Mouse (Mus musculus) spleen, postnatal 14 days (tissue): ENCODE data around the gene Kif5a.
A peak's percentile ranks its signal among the peaks of the same experiment; 100 is the strongest.
"Not testable (repeated sequence)": the region's sequence is repeated elsewhere in the genome, so short reads cannot be mapped to it uniquely, and the experiment has no call there.

ENCODE experiments used
- DNase-seq, 2 experiments: peaks; one replicate each; pipeline ENCODE4 v3.0.0; 2021 to 2022; ENCODE audit warnings: low spot score in 2 of 2

Kif5a gene

DNA sequence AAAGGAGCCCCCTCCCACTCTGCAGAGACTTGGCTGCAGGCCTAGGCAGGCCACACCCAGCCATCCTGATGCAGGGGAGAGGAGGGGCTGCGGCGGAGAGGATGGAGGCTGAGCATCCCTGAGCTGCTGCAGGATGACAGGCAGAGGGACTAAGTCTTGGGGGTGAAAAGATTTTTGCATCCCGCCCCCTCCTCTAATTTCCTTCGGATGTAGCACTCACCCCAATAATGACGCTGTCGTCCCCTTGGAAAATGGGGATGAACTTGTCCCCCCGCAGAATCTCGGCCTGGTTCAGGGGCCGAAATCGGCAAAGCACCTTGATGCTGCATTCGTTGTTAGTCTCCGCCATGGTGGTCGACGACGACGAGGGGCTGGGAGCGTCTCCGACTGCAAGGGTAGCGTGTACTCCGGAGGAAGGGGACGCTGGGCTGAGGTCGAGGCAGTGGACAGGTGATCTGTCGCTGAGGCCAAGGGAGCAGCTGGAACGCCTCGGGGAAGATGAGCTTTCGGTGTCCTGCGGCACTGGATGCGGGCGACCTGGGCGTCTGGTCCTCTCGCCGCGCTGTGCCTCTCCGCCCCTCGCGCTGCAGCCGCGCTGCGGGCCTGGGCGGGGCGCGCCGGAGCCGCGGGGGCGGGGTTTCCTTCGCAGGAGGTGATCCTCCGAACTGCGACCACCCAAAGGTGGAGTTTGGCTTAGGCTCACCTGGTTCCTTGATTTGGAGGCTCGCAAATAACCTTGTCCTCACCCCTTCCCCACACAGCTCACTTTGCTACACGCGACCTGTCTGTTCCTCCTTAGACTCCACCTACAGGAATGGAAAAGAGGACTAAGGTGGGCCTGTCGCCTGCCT lies at the start of gene Kif5a:
TSS of gene Kif5a (minus strand) at position 801 of the 851 bp plus-strand sequence.
- DNase-seq, result no peak

DNA sequence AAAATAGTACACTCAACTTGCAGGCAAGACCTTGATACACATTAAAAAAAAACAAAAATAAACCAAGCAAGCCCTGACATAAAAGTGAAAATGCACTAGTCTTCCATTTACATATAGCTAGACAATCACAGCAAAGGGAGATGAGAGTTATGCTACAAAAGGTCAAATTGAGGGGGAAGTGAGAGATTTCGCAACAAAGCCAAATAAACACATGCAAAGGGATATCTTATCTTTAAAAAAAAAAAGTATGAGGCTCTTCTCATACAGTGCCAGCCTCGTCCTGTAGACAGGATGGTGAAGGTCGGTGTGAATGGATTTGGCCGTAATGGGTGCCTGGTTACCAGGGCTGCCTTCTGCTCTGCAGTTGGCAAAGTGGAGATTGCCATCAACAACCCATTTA lies 49.7 kb upstream of the Kif5a start:
- no peak for DNase-seq

DNA sequence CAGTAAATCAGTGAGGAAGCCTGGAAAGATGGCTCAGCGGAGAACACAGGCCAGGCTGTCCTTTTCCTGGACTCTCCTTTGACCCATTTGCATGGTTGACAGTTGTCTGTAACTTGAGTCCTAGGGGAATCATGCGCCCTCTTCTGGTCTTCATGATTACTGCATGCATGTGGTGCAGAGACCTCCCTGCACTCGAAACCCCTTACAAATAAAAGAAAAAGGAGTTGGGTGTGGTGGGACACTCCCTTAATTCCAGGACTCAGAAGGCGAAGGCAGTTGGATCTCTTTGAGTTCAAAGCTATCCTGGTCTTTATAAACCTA lies 49.2 kb upstream of the Kif5a start:
- peak; percentile 70 to 85 for DNase-seq

DNA sequence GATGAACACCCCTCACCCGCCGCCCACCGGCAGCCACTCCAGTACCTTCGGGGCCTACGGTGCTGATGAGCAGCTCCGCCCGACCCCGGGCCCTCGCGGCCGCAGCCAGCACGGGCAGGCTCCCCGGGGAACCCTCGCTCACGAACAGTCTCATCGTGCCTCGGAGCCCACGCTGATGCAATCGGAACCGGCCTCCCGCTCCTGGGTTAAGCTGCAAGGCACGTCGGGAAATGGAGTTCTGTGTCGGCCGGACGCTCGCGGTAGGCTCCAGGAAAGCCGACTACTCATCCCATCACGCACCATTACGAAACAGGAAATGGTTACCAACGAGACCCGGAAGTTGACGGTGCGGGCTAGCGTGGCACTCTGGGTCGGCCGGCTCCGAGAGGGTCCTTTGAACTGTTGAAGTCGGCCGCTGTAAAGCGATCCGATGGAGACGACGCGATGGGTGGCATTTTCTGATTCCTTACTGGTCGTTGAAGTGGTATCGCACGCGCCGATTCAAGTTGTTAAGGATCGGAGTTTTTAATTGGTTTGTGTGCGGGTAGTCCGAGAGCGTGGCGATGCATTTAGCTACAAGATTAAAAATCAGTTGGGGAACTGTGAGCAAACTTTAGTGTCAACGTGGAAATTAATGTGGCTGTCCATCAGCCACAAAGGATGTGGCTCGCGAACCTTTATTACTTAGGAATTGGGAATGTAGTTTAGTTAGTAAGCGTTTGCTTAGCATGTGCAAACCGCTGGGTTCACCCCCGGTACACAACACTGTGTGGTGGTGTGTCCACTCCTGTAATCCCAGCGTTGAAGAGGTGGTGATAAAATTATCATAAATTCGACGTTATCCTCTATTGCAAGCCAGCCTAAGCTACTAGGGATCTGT lies 48.6 kb upstream of the Kif5a start, which contains the start of gene Mars:
TSS of gene Mars (minus strand) at position 311 of the 880 bp plus-strand sequence.
- peak; percentile 83 to 86 for DNase-seq

DNA sequence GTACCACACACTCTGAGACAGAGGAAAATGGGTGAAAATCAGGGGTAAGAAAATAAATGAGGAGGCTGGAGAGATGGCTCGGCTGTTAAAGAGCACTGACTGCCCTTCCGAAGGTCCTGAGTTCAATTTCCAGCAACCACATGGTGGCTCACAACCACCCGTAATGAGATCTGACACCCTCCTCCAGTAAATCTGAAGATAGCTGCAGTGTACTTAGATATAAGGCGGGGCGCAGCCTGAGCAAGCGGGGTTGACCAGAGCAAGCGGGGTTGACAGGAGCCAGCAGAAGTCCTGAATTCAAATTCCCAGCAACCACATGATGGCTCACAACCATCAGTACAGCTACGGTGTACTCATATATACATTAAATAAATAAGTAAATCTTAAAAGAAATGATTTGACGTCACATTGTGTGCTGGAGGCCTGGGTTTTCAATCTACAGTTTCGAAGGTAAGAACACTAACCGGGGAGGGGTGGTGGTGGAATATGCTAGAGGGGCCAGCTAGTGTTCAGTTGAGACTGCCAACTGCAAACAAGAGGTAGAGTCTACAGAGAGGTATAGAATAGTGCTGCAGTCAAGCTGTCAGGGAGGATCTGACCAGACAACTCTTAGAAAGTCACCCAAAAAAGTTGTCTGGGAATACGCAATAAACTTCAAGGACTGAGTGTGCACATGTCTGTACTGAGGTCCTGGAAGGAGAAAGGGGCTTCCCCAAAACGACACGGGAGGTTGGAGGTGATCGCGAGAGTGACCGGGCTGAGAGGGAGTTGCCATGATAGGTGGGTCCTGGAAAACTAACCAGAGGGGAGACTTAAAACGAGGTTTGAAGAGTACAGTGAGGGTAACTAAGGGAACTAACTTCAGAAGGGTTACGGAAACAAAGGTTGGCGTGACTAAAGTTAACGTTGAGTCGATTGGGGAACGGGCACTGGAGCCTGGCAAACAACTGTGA lies 47.7 kb upstream of the Kif5a start:
- no peak for DNase-seq

DNA sequence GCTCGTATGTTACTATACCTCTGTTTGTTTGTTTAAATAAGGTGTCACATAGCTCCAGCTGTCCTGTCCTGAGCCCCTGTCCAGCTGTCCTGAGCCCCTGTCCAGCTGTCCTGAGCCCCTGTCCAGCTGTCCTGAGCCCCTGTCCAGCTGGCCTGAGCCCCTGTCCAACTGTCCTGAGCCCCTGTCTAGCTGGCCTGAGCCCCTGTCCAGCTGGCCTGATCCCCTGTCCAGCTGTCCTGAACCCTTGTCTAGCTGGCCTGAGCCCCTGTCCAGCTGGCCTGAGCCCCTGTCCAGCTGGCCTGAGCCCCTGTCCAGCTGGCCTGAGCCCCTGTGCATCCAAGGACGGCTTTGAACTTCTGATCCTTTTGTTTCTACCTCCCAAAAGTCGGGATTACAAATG lies 46.0 kb upstream of the Kif5a start:
- not testable (repeated sequence) for DNase-seq

DNA sequence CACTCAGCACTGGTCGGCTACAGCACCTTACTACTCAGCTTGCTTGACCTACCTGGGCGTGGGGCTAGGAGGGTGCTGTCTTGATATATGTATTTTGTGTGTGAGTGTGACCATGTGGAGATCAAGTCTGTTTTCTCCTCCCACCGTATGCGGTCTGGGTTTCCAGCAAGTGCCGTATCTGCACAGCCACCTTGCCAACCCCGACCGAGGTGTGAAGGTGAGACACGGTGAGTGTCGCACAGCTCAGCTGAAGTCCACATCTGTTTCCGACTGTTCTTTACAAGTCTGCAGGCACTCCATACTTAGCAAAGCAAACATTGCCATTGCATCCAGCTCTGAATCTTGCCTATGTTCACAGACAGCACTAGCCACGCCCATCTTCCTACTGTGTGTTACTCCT lies 40.0 kb upstream of the Kif5a start:
- no peak for DNase-seq

DNA sequence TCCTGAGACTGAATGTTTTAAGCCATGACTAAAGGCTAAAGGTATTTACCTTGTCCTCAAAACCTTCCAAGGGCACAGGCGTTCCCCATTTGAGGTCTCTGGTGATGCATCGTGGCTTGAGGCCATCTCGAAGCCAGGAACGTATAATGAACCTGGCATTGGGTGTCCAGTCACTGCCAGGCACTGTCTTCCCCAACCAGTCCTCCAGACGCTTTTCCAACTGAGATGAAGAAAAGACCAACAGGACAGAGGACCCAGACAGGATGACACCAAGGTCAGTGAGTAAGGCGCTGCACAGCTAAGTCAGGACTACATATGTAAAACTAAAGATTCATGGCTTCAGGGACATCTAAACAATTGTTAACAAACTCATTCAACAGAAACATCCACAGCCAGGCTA lies 37.2 kb upstream of the Kif5a start:
- DNase-seq, result no peak

DNA sequence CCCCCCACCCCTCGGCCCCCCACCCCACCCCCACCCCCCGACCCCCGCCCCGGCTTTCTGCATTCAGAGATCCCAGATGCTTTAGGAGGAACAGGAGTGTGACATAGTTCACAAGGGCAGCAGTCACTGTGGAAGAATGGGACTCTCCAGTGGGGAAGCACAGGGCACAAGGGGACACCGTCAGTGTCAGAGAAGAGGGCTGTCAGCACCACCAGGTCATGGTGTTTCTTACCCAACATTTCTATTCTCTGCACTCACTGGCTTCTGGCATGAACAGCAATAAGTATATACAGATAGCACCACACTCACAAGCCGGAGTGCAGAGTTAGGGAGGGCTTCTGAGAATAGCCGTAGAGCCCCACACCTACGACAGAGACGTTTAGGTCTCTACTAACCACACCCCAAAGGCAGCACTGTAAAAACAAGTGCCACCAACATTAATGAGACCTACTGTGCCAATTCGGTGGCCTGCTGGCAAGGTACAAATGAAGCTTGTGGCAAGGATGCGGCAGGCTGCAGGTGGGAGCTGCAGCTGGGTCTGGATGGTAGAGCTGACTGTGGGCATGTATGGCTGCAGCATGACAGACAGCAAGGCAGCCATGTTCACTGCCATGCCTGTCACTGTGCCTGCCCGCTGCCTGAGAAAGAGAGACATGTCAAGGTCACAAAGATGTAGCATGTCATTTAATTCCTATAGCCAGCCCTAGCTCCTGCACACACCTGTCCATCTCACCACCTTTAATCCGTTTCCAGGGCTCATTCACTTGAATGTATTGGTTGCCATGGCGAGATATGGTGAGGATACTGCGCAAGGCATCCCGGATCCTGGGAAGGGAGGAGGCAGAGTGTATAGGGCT lies 34.1 kb upstream of the Kif5a start:
- no peak for DNase-seq

DNA sequence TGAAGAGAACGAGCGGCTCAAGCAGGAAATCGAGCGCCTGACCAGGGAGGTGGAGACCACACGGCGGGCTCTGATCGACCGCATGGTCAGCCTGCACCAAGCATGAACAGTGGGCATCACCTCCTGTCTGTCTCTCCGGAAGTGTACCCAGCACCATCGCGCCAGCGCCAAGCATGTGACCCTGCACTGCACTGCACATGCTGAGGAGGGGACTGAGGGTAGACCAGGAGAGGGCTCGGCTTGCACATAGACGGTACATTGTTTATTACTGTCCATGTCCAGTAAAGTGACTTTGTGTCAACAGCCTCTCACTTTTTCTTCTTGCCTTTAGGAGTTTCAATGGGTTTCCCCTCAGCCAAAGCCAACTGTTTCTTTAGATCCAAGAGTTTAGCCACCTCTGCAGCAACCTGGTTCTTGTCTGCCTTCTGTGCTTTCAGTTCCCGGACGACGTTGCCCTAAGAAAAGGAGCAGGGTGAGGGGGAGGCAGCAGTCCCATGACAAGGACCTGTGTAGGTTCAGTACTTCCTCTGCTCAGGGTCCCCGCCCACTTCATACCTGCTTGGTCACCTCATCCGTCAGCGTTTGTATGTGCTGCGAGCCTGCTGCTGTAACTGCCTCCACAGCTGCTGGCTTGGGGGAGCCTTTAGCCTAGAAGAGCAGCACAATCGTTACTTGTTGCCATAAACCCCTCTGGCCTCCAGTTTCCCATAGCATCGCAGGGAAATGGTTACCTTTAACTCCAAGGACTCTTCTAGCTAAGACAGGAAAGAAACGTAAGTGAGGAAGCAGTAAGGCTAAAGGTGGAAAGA lies 33.0 kb upstream of the Kif5a start:
- DNase-seq, result no peak

DNA sequence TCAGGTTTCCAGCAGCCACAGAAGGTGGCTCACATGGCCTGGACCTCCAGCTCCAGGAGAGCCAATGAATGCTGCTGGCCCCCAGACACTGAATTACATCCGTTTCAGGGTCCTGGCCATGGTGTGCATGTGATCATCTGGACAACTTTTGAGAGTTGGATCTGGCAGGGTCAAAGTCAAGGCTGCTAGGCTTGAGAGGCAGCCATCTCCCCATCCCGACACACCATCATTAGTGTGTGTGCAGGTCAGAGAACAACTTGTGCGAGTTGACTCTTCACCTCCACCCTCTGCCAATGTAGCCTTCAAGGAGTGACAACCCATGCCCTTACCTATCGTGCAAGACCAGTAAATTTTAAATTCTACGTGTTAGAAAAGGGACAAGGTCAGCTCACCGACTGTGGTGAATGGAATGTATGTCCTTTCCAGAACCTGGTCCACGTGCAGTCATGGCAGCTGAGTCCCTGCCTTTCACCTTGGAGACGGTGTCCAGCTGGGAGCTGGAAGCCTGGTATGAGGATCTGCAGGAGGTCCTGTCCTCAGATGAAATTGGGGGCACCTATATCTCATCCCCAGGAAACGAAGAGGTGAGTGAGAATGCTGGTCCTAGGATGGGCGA lies 31.9 kb upstream of the Kif5a start:
- no peak for DNase-seq

DNA sequence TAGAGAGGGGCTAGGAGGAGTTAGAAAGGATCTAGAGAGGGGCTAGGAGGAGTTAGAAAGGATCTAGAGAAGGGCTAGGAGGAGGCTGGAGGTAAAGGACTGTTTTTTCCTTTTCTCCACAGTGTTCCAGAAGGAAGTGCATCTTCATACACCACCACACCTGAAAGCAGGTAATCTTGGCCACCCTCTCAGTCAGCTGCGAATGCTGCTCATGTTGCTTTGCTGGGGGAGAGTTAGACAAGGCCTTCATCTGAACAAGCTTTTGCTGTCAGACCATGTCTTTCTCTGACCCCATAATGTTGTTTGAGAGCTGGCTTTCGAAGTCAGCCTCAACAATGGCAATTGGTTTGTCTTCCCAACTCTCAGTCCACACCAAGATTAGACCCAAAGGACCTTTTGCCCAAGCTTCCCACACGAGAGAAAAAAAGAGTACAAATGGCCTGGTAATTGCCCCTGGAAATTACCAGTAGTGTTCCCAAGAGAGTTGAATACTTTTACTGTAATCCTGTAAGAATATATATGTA lies 30.5 kb upstream of the Kif5a start:
- DNase-seq, result no peak

DNA sequence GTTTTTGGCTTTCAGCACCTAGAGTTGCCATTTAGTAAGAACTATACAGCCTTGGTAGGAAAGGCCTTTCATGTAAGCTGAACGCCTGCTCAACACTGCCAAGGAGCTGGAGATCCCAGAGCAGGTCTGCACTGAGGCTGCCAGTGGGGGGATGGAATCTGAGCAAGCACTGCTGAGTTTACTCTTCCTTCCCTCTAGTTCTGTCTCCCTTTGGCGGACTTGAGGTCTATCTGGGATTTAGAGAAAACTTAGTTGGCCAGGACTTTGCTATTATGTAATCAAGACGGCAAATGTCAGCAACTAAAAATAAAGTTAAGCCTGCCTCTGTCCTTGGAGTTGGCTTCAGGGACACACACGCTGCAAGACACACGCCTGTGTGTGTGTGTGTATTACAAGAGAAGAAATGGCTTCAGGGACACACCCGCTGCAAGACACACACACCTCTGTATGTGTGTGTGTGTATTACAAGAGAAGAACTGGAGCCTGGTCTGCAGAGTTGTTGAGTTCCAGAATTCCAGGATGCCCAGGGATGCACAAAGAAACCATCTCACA lies 29.9 kb upstream of the Kif5a start:
- DNase-seq, result no peak

DNA sequence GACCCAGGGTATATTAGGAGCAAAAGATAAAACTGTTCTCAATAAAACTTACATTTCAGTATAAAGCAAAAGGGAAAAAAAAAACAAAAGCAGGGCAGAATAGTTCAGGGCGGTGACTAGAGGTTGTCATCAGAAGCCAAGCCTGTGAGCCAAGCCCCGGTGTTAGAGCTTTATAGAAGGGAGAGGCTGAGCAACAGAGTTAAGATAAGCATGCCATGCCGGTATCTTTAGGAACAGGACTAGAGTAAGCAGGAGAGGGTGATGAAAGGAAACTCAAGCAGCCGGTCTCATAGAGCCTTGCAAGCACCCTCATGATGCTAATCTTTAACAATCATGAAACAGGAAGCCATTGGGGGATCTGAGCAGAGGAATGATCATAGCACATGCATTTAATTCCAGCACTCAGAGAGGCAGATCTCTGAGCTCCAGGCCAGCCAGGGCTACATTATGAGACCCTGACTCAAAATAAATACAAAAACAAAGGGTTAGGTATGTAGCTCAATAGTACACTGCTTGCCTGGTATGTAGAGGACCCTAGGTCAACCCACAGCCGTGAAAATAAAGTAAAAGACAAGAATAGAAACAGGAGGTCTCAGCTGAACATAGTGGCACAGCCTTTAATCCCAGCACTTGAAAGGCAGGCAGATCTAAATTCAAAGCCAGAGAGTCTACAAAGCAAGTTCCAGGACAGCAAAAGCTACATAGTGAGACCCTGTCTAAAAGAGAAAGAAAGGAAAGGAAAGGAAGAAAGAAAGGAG lies 28.9 kb upstream of the Kif5a start:
- DNase-seq, result no peak

DNA sequence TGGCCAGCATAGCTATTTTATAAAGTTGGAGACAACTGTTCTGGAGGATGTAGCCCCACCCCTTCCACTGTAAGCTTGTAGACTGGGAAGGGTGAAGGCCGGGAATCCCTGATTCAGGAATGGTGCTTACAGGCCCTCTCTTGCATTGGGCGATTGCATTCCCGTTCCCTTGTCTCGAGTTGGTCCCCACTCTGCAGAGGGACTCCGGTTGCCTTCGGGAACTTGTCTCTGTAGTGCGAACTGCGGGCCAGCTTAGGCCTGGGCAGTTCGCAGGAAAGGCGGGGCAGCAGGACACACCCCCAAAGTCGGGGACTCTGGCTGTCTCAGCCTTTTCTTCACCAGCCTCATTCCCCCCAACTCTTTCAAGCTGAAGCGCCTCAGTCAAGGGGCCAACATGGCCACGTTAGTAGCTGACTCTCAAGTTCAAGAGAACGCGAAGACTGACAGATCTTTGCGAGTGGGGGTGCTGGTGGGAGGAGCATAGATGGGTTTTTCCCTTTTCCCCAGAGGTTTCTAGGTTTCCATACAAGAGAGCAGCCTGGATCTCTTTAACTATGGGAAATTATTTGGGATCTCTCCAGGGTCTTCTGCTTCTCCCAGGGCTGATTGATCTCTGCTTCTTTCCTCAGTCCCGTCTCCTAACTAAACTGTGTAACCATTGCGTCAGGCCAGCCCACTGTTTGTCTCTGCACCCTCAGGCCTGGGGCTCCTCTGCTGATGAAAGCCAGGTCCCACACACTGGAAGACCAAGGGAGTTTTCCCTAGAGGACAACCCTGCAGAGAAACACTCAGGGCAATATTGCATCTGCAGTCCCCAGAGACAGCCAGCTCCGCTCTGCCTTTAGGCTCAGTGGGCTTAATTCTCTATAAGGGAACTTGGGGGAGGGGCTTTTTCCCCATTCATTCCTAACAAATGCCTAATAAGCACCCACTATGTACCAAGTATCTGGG lies 28.1 kb upstream of the Kif5a start:
- peak; percentile 43 to 46 for DNase-seq

DNA sequence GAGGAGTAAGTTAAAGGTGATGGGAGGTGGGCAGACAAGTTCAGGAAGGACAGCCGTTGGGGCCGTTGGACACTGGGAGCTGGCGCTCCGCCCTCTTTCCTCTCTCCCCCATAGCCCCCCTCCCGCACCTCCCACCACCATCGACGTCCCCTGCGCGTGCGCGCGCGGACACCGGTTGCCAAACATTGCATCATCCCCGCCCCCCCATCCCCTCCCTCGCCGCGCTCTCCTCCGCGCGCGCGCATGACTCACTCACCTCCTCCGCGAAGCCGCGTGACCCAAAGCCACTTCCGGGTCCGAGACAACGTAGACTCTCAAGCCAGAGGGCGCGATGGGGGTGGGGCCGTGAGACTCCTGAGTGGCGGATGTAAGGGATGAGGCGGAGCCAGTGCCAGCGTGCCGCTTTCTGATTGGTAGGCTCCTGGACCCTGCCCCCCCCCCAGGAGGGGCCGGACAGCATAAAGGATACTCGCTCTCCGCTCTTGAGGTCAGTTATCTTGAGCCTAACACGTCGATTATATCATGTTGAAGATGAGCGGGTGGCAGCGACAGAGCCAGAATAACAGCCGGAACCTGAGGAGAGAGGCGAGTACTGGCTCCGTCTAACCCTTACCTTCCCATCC lies 27.3 kb upstream of the Kif5a start:
- peak; percentile 98 for DNase-seq
